Comparison of ENCODE assay signal across 20 mouse cellular contexts in the genomic region with DNA sequence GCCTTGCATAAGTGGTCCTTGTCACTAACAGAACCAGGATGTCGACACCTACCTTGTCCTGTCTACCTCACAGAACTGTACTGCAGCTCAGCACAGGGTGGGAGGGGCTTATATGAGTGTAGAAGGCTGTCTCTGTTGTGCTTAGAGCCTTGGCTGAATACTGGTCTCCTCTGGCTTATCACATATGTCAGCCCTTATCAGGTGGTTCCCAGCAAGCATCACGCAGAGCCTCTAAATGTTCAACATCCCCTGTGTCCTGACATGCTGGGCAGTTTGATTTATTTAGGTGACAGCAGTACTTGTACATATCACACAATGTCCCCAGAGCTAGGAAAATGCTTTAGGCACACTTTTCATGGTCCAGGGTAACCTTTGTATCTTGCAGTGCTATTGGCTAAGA.
DNase-seq lines count a peak whose midpoint lies in the region; ATAC-seq lines count a peak whose summit lies in the region.
"Had no signal": no experiment of that assay in that cellular context is flagged by ENCODE, and none has a peak within 500 bp of the region (broad histone marks: within the 10 kb centered on the region; RNA-seq: fewer than 3 reads in every experiment).

No protein-coding gene starts in this region.

- H3K27ac ChIP-seq in liver, embryonic 12.5 days: no peak overlapping the region
- H3K27ac ChIP-seq in heart, embryonic 10.5 days: peak overlapping the region; percentile 76
- H3K27ac ChIP-seq in heart, embryonic 13.5 days (replicated peaks): peak overlapping the region; percentile 95
- no peak overlapping the region for H3K27ac ChIP-seq in liver, embryonic 15.5 days (replicated peaks)
- H3K27ac ChIP-seq in forebrain, embryonic 14.5 days (ENCODE audit: low read depth, low read length): no peak overlapping the region
- no peak overlapping the region for H3K27ac ChIP-seq in forebrain, embryonic 10.5 days
- H3K27ac ChIP-seq: embryonic facial prominence, embryonic 13.5 days; hindbrain, embryonic 12.5 days; kidney, postnatal 0 days; layer of hippocampus, adult 2 months had no signal

- H3K4me3 ChIP-seq in liver, embryonic 12.5 days: no peak overlapping the region
- H3K4me3 ChIP-seq in heart, embryonic 10.5 days: no peak overlapping the region
- H3K4me3 ChIP-seq in heart, embryonic 13.5 days: no peak overlapping the region
- no peak overlapping the region for H3K4me3 ChIP-seq in liver, embryonic 15.5 days (replicated peaks)
- H3K4me3 ChIP-seq in forebrain, embryonic 14.5 days (ENCODE audit: low read depth, low read length): no peak overlapping the region
- H3K4me3 ChIP-seq in forebrain, embryonic 10.5 days: no peak overlapping the region
- H3K4me3 ChIP-seq: embryonic facial prominence, embryonic 13.5 days; hindbrain, embryonic 12.5 days; layer of hippocampus, adult 2 months; myocyte had no signal

- no peaks in the 10 kb centered on the region for H3K27me3 ChIP-seq in liver, embryonic 12.5 days (replicated peaks)
- no peaks in the 10 kb centered on the region for H3K27me3 ChIP-seq in heart, embryonic 10.5 days (ENCODE audit: insufficient read depth, poor library complexity, severe bottlenecking)
- H3K27me3 ChIP-seq in heart, embryonic 13.5 days (replicated peaks): no peaks in the 10 kb centered on the region
- H3K27me3 ChIP-seq in liver, embryonic 15.5 days: no peaks in the 10 kb centered on the region
- no peaks in the 10 kb centered on the region for H3K27me3 ChIP-seq in forebrain, embryonic 14.5 days (replicated peaks; ENCODE audit: control insufficient read depth, insufficient read depth, low read length)
- H3K27me3 ChIP-seq in forebrain, embryonic 10.5 days (ENCODE audit: poor library complexity, severe bottlenecking): no peaks in the 10 kb centered on the region
- H3K27me3 ChIP-seq: embryonic facial prominence, embryonic 13.5 days; hindbrain, embryonic 12.5 days had no signal

- no peaks in the 10 kb centered on the region for H3K36me3 ChIP-seq in liver, embryonic 12.5 days
- no peaks in the 10 kb centered on the region for H3K36me3 ChIP-seq in heart, embryonic 10.5 days
- H3K36me3 ChIP-seq in heart, embryonic 13.5 days: 0 out of 2 replicates have a peak, but pooled peaks cover 5% of the 10 kb centered on the region
- H3K36me3 ChIP-seq in liver, embryonic 15.5 days (replicated peaks): no peaks in the 10 kb centered on the region
- H3K36me3 ChIP-seq in forebrain, embryonic 14.5 days (ENCODE audit: control insufficient read depth, insufficient read depth, low read length): no peaks in the 10 kb centered on the region
- H3K36me3 ChIP-seq in forebrain, embryonic 10.5 days (replicated peaks): no peaks in the 10 kb centered on the region
- H3K36me3 ChIP-seq: hindbrain, embryonic 12.5 days had no signal

- H3K9ac ChIP-seq in liver, embryonic 12.5 days: no peak overlapping the region
- no peak overlapping the region for H3K9ac ChIP-seq in heart, embryonic 13.5 days
- no peak overlapping the region for H3K9ac ChIP-seq in liver, embryonic 15.5 days
- no peak overlapping the region for H3K9ac ChIP-seq in forebrain, embryonic 14.5 days (ENCODE audit: low read length)
- H3K9ac ChIP-seq: embryonic facial prominence, embryonic 13.5 days; hindbrain, embryonic 12.5 days had no signal

- no peak for DNase-seq in liver
- DNase-seq in heart, embryonic 10.5 days (ENCODE audit: low spot score): peak; percentile 85
- no peak for DNase-seq in forebrain, embryonic 14.5 days (ENCODE audit: low spot score)
- no peak for DNase-seq in forebrain, embryonic 10.5 days (ENCODE audit: extremely low spot score, low spot score)
- DNase-seq: adrenal gland, adult 8-10 months; cerebellum, adult 8-10 months; kidney, adult 18-20 months; layer of hippocampus, postnatal 36 days; left cerebral cortex, postnatal 4 days; midbrain, embryonic 14.5 days; thymus, postnatal 36 days had no signal

- no peak overlapping the region for H3K4me2 ChIP-seq in liver, embryonic 12.5 days
- H3K4me2 ChIP-seq in heart, embryonic 13.5 days: no peak overlapping the region
- no peak overlapping the region for H3K4me2 ChIP-seq in liver, embryonic 15.5 days
- H3K4me2 ChIP-seq in forebrain, embryonic 14.5 days (ENCODE audit: low read length): no peak overlapping the region
- H3K4me2 ChIP-seq: embryonic facial prominence, embryonic 13.5 days; hindbrain, embryonic 12.5 days had no signal

- peaks cover 5% of the 10 kb centered on the region; the same call in 1 of the 2 replicates for H3K4me1 ChIP-seq in liver, embryonic 12.5 days
- peaks cover 35% of the 10 kb centered on the region for H3K4me1 ChIP-seq in heart, embryonic 10.5 days
- peaks cover 46% of the 10 kb centered on the region for H3K4me1 ChIP-seq in heart, embryonic 13.5 days
- H3K4me1 ChIP-seq in liver, embryonic 15.5 days (replicated peaks): no peaks in the 10 kb centered on the region
- H3K4me1 ChIP-seq in forebrain, embryonic 14.5 days (ENCODE audit: control insufficient read depth, insufficient read depth, low read length): no peaks in the 10 kb centered on the region
- H3K4me1 ChIP-seq in forebrain, embryonic 10.5 days: peaks cover 5% of the 10 kb centered on the region

- WGBS in liver, embryonic 12.5 days (ENCODE audit: insufficient replicate concordance): 19% methylated on average over 2 of the region's 2 CpGs
- 24% methylated on average over 2 of the region's 2 CpGs for WGBS in heart, embryonic 10.5 days
- 15% methylated on average over 2 of the region's 2 CpGs for WGBS in heart, embryonic 13.5 days
- 25% methylated on average over 2 of the region's 2 CpGs for WGBS in liver, embryonic 15.5 days (ENCODE audit: insufficient replicate concordance)
- 91% methylated on average over 2 of the region's 2 CpGs for WGBS in forebrain, embryonic 14.5 days
- 92% methylated on average over 2 of the region's 2 CpGs for WGBS in forebrain, embryonic 10.5 days

- peak; percentile 68 for ATAC-seq in liver, embryonic 12.5 days
- ATAC-seq in heart, embryonic 13.5 days (ENCODE audit: extremely low read depth, insufficient number of reproducible peaks, low FRiP score, low TSS enrichment): peak; percentile 69
- ATAC-seq in liver, embryonic 15.5 days (ENCODE audit: insufficient read depth): peak; percentile 61
- no peak for ATAC-seq in forebrain, embryonic 14.5 days
- ATAC-seq: forebrain, embryonic 16.5 days had no signal

- no peaks in the 10 kb centered on the region for H3K9me3 ChIP-seq in liver, embryonic 12.5 days (replicated peaks)
- H3K9me3 ChIP-seq in heart, embryonic 10.5 days: no peaks in the 10 kb centered on the region
- H3K9me3 ChIP-seq in heart, embryonic 13.5 days: no peaks in the 10 kb centered on the region
- H3K9me3 ChIP-seq in liver, embryonic 15.5 days (replicated peaks): no peaks in the 10 kb centered on the region
- H3K9me3 ChIP-seq in forebrain, embryonic 14.5 days (replicated peaks; ENCODE audit: control insufficient read depth, low read length): no peaks in the 10 kb centered on the region
- no peaks in the 10 kb centered on the region for H3K9me3 ChIP-seq in forebrain, embryonic 10.5 days
- H3K9me3 ChIP-seq: embryonic facial prominence, embryonic 13.5 days; hindbrain, embryonic 12.5 days had no signal

Comparison
In these comparisons a context has a peak if more than half of its experiments do, and no peak if none do; other contexts are left out.
1. H3K27ac ChIP-seq: peak in heart, embryonic 10.5 days (single experiment) and heart, embryonic 13.5 days (single experiment); none in liver, embryonic 12.5 days (single experiment), liver, embryonic 15.5 days (single experiment), forebrain, embryonic 14.5 days (single experiment) and forebrain, embryonic 10.5 days (single experiment).